Comparison of ENCODE assay signal across 8 mouse cellular contexts in genomic region chr10:53581087-53581486, GRCm38 (mm10). TPM values are rescaled to one million over a fixed set of nuclear protein-coding genes. Genes with fewer than 3 reads are reported as not detected.
A peak's percentile ranks its signal among the peaks of the same experiment; 100 is the strongest.
DNase-seq lines count a peak whose midpoint lies in the region; ATAC-seq lines count a peak whose summit lies in the region.

No protein-coding gene starts in this region.

- peak overlapping the region; percentile 92 for H3K4me2 ChIP-seq in heart, embryonic 14.5 days (ENCODE audit: low read length)
- H3K4me2 ChIP-seq in forebrain, embryonic 16.5 days (ENCODE audit: low read length), result peak overlapping the region; percentile 65
- peak overlapping the region; percentile 62 for H3K4me2 ChIP-seq in liver, embryonic 16.5 days (ENCODE audit: low read depth, low read length)

- peak overlapping the region; percentile 49 to 74 for H3K4me3 ChIP-seq in heart, embryonic 14.5 days (ENCODE audit: control insufficient read depth in 1 of 2, insufficient read depth in 1 of 2, low read depth in 1 of 2, low read length in 2 of 2)
- H3K4me3 ChIP-seq in forebrain, embryonic 16.5 days (replicated peaks; ENCODE audit: low read length), result peak overlapping the region; percentile 37
- peak overlapping the region; percentile 39 for H3K4me3 ChIP-seq in liver, embryonic 16.5 days (ENCODE audit: low read depth, low read length)

- DNase-seq in heart, adult 9 months (ENCODE audit: low spot score in 2 of 2), result no peak
- DNase-seq in cerebellum, adult 9-11 months, result peak; percentile 24
- DNase-seq in right cerebral cortex, postnatal 14 days, result no peak
- DNase-seq in adrenal gland, adult 18-20 months (ENCODE audit: low spot score in 2 of 2), result no peak
- DNase-seq in adipocyte (ENCODE audit: low spot score), result no peak

- H3K36me3 ChIP-seq in heart, embryonic 14.5 days (ENCODE audit: control insufficient read depth, insufficient read depth, low read length), result no peaks in the 10 kb centered on the region
- no peaks in the 10 kb centered on the region for H3K36me3 ChIP-seq in forebrain, embryonic 16.5 days (ENCODE audit: control insufficient read depth, insufficient read depth)
- no peaks in the 10 kb centered on the region for H3K36me3 ChIP-seq in liver, embryonic 16.5 days (ENCODE audit: control insufficient read depth, insufficient read depth)

- H3K9ac ChIP-seq in heart, embryonic 14.5 days (ENCODE audit: low read length), result peak overlapping the region; percentile 65
- peak overlapping the region; percentile 53; the same call in 1 of the 2 replicates for H3K9ac ChIP-seq in forebrain, embryonic 16.5 days (replicated peaks; ENCODE audit: low read depth, low read length)
- H3K9ac ChIP-seq in liver, embryonic 16.5 days (ENCODE audit: low read depth, low read length), result no peak overlapping the region

- H3K27me3 ChIP-seq in heart, embryonic 14.5 days (ENCODE audit: control insufficient read depth, insufficient read depth, low read length), result no peaks in the 10 kb centered on the region
- H3K27me3 ChIP-seq in forebrain, embryonic 16.5 days (replicated peaks; ENCODE audit: control insufficient read depth, insufficient read depth, low read length), result no peaks in the 10 kb centered on the region
- no peaks in the 10 kb centered on the region for H3K27me3 ChIP-seq in liver, embryonic 16.5 days (ENCODE audit: control insufficient read depth, insufficient read depth, low read depth, low read length)

- no peak overlapping the region for H3K27ac ChIP-seq in heart, embryonic 14.5 days (replicated peaks in 1 of 2; ENCODE audit: control insufficient read depth in 1 of 2, insufficient read depth in 1 of 2, low read depth in 2 of 2, low read length in 2 of 2)
- H3K27ac ChIP-seq in forebrain, embryonic 16.5 days (ENCODE audit: low read length), result no peak overlapping the region
- H3K27ac ChIP-seq in liver, embryonic 16.5 days (ENCODE audit: low read length), result no peak overlapping the region

- 11% methylated on average over 10 of the region's 12 CpGs for WGBS in heart, embryonic 14.5 days
- WGBS in forebrain, embryonic 16.5 days, result 21% methylated on average over 10 of the region's 12 CpGs
- 47% methylated on average over 9 of the region's 12 CpGs for WGBS in liver, embryonic 16.5 days (ENCODE audit: insufficient replicate concordance)

- ATAC-seq in heart, embryonic 14.5 days (ENCODE audit: insufficient number of reproducible peaks, insufficient read depth, low FRiP score, low read depth), result 0 out of 2 replicates have a peak, but pooled peaks have one; percentile 38
- peak; percentile 60 for ATAC-seq in forebrain, embryonic 16.5 days
- no peak for ATAC-seq in liver, embryonic 16.5 days (ENCODE audit: low read depth)

- no peaks in the 10 kb centered on the region for H3K9me3 ChIP-seq in heart, embryonic 14.5 days (ENCODE audit: control insufficient read depth, low read length)
- no peaks in the 10 kb centered on the region for H3K9me3 ChIP-seq in forebrain, embryonic 16.5 days (ENCODE audit: control insufficient read depth, low read length)
- no peaks in the 10 kb centered on the region for H3K9me3 ChIP-seq in liver, embryonic 16.5 days (replicated peaks; ENCODE audit: control insufficient read depth, low read length)

- peaks cover 5 to 7% of the 10 kb centered on the region in 2 experiments for H3K4me1 ChIP-seq in heart, embryonic 14.5 days (ENCODE audit: control insufficient read depth in 2 of 2, insufficient read depth in 2 of 2, low read length in 2 of 2)
- H3K4me1 ChIP-seq in forebrain, embryonic 16.5 days (replicated peaks; ENCODE audit: control insufficient read depth, insufficient read depth, low read length), result peaks cover 8% of the 10 kb centered on the region
- no peaks in the 10 kb centered on the region for H3K4me1 ChIP-seq in liver, embryonic 16.5 days (ENCODE audit: control insufficient read depth, low read depth, low read length)

RNA-seq across cellular contexts. Expression of gene Asf1a, which starts 15.5 kb away (rescaled TPM):
- 64.4 and 73.4 TPM in 2 replicates for polyA plus RNA-seq in heart, embryonic 14.5 days (2014; fragmentation: Nextera tagmentation; extraction: Ambion mirVana)
- polyA plus RNA-seq in forebrain, embryonic 16.5 days (2015; fragmentation: Nextera tagmentation; extraction: Ambion mirVana), result 88.6 and 98.8 TPM in 2 replicates
- polyA plus RNA-seq in liver, embryonic 16.5 days (2015; fragmentation: Nextera tagmentation; extraction: Ambion mirVana), result 55.4 and 62.2 TPM in 2 replicates
- 10 to 100 TPM; 27.2 to 29.9 TPM for total RNA-seq in adrenal gland, adult 18-20 months (2021)

RNA-seq across cellular contexts. Expression of gene Mcm9, which starts 49.2 kb away (rescaled TPM):
- polyA plus RNA-seq in heart, embryonic 14.5 days (2014; fragmentation: Nextera tagmentation; extraction: Ambion mirVana), result 11.1 and 11.8 TPM in 2 replicates
- 6.1 and 8.2 TPM in 2 replicates for polyA plus RNA-seq in forebrain, embryonic 16.5 days (2015; fragmentation: Nextera tagmentation; extraction: Ambion mirVana)
- 3.7 and 3.8 TPM in 2 replicates for polyA plus RNA-seq in liver, embryonic 16.5 days (2015; fragmentation: Nextera tagmentation; extraction: Ambion mirVana)
- total RNA-seq in adrenal gland, adult 18-20 months (2021), result 1 to 10 TPM; 5.9 to 8.2 TPM
